Mouse (Mus musculus) gastrocnemius, postnatal 36 days (tissue): Measurements from ENCODE around the gene Vgll4. TPM values are rescaled to one million over a fixed set of nuclear protein-coding genes. Genes with fewer than 3 reads are reported as not detected.
"Not testable (repeated sequence)": the region's sequence is repeated elsewhere in the genome, so short reads cannot be mapped to it uniquely, and the experiment has no call there.

Source experiments
- DNase-seq, 2 experiments: peaks; one replicate each; pipeline ENCODE4 v3.0.0; 2022
- intact Hi-C: fragments of 180-260 bp; cut with DNase I; formaldehyde crosslinking; loops from one replicate; pipeline ENCODE4 v1.15.1; 2025
- total RNA-seq, 2 experiments: library from RNA; stranded (reverse); gene quantifications; 2 replicates each; pipeline ENCODE4 v1.2.3; 2021

The Vgll4 gene
- total RNA-seq, 2 experiments from 2014 or later: 13.4 to 14.5 TPM

DNA sequence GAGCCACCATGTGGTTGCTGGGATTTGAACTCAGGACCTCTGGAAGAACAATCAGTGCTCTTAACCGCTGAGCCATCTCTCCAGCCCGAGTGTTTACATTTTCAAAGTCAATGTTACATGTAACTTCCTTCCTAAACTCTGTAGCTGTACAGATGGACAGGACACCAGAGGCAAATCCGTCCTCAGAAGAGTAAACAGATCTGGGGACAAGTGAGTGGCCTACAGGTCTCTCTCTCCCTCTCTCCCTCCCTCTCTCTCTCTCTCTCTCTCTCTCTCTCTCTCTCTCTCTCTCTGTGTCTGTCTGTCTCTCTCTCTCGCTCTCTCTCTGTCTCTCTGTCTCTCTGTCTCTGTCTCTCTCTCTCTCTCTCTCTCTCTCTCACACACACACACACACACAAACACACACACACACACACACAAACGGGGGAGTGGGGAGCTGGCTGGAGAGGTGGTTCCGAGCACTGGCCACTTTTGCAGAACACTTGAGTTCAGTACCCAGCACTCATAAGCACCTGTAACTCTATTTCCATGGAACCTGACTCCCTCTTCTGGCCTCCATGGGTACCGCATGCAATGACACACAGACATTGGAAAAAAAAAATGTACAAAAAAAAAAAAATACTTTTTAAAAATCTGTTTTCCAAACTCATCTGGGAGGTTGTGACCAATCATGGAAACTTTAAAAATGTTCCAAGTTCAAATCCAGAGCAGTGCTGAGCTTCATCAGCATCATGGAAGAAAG, 47.3 kb downstream of the Vgll4 start:
- not testable (repeated sequence) for DNase-seq
- intact Hi-C loops: loop anchor here (5.0 kb wide), 2 partner anchors 50 to 110 kb away; no protein-coding TSS in a partner anchor

DNA sequence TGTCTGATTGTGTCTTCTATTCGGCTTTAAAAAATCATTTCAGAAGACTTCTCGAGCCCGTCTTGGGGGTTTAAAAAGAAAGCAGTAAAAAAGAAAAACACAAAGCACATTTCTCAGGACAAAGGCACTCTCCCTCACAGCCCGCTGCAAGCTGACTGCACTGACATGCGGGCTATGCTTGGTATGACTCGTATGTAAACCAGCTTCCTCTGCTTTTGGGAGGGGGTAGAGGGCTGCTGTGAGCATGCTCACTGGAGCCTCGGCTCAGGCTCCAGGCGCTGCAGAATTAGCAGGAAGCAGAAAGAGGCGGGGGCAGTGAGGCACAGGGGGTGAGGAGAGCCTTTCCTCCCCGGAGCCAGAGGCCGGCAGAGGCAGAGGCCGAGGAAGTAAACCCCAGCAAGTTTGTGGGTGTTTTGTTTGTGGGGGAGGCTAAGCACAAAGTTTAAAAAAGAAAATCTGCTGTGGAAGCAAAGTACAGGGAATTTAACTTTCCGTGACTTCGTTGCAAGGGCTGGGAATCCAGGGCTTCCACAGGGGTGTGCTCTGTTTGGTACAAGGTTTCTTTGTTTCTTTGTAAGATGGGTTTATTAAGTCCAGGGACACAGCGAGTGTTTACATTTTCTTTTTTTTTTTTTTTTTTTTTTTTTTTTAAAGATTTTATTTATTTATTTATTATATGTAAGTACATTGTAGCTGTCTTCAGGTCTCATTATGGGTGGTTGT, 48.0 kb downstream of the Vgll4 start:
- DNase-seq: peak; percentile 73 to 85
- intact Hi-C loops: loop anchor here (2.0 to 5.0 kb wide), 3 partner anchors 31 to 109 kb away; no protein-coding TSS in a partner anchor

DNA sequence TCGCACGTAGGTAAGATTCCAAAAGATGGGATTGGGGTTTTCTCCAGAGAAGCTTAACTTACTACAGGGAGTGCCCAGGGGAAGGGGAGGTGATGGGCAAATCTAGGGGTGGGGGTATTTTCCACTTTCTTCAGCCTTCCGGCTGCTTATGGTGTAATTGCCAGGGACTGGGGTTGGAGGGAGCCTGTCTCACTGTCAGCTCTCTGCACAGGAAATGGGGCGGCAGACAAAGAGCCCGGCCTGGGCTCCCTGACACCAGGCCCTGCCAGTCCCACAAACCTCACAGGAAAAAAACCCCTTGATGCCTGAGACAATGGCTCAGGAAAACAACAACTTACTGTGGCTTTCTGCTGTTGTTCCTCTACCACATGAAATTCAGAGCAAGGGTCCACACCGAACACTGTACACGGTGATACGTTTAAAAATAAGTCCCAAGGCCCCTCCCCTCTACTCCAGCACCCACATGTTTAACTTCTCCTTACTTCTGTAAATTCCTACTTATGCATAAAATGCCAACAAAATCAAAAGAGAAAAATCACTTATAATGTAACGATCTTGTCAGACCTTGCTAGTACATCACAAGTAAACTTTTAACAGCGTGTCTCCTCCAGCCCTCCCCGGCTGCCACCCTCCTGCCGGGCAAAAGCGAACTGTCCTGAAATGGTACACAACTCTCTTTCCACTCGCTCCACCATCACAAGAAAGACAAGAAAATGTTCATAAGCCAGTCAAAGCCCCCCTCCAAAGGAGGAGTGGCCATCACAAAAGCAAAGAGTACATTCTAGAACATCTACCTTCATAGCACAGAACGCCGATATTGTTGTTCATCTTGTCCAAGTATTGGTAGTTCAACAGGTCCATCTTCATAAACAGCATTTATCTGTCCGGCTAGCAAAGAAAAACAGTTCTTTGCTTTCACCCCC, 49.0 kb downstream of the Vgll4 start:
- DNase-seq: peak in 1 of 2 experiments; percentile 48
- intact Hi-C loops: loop anchor here (2.0 to 5.0 kb wide), 3 partner anchors 30 to 108 kb away; no protein-coding TSS in a partner anchor

DNA sequence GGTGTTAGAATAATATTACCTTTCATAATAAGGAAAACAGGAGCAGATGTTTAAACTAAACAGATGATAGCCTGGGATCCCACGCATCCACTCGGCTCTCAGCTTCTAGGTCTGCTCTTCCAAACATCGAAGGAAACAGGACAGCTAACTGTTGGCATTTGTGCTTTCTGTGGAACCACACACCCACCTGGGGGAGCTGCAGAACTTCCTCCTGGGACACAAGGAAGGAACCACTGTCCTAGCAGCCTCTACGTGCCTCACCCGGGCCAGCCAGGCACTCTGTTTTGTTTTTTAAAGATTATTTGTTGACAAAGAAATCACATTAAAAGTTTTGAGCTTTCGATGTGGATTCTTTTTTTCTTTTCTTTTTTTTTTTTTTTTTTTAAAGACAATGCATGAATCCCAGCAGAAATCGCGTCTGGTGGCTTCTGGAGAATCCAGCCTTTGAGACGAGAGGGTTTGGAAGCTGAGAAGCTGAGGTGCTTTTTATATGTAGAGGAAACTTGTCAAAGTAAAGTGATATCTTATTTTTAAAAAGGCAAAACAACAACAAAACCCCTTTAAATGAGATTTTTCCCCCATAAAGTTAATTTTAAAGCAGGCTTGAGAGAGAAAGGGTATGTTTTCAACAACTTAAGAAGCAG, 50.0 kb downstream of the Vgll4 start:
- no peak for DNase-seq
- intact Hi-C loops: loop anchor here (2.0 to 5.0 kb wide), 3 partner anchors 29 to 107 kb away; no protein-coding TSS in a partner anchor

DNA sequence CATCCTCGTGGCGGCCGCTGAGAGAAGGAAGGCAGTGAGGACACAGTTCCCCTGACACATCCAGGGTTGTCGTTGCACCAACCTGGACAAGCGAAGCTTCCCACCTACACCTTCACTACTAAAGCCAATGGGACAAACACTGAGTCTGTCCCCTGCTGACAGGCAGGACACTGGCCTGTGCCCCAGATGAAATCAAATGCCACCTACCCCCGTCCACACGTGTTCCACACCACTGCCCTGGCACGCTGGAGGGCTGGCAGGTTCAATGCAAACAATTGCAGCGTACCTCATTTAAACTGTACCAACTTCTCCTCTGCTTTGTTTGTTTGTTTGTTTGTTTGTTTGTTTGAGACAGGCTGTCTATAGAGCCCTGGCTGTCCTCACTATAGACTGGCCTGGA, 50.8 kb downstream of the Vgll4 start:
- intact Hi-C loops: no loop called here
- no peak for DNase-seq

DNA sequence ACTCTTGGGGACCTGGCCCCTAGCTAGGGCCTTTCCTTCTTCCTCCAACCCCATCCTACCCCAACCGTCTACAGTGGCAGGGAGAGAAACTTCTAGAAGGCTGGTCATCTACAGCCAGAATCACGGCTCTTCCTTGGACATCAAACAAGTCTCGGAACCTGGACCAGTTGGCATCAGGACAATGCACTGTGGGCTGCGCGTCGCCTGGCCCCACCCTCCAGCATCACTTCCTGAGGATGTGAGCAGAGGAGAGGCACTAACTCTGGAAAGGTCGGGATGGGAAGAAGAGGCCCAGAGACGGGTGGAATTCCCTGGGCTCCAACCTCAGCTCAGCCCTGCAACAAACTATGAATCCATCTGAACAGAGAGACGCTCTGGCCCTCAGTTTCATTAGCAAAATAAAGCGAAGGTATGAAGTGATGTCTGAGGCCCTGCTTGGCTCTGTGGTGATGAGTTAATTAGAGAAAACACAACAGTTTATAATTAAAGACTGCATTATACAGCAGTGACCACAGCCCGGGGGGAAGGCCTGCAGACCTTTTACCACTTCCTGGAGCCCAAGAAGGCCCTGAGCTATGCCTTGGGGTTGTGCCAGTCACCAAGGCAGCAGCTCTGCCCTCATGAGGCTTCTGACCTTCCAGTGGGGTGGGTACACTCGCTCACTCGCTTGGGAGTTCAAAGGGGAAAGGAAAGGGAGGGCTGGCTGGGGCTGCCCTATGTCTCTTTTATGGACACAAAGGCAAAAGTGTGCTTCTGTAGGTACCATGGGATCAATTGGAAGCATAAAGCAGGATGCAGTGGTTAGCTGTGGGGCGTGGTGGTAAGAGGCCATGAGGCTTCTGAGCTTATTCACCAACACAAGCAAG, 51.8 kb downstream of the Vgll4 start:
- intact Hi-C loops: no loop called here
- DNase-seq: peak in 1 of 2 experiments; percentile 48

DNA sequence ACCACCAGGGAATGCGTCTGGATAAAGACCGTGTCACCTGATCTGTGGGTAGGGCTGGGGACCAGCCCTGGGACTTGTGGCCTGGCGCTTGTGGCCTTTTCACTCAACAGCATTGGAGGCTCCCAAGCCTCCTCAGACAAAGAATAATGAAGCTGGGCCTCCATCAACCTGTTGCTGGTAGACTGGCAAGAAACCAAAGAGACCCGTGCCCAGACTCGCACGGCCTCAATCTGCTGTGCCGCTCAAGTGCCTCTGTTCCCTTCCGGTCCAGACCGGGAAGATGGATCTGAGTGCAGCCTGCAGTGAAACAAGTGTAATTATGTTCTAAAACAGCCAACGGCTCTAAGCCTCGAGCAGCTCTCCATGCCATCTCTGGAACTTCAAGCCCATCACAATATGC, 52.7 kb downstream of the Vgll4 start:
- DNase-seq: no peak
- intact Hi-C loops: no loop called here

DNA sequence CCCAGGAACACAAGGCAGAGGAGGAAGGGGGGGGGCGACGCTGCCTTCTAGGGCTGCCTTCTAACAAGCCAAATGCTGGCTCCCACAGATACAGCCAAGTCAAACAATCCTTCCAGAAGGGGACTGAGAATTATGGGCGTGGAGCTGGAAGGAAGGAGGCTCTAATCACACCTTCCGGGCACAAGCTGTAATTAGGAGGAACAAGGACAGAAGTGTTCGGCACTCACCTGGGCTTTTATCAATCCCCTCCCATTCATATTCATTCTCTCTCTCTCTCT, 53.1 kb downstream of the Vgll4 start:
- no peak for DNase-seq
- intact Hi-C loops: no loop called here

DNA sequence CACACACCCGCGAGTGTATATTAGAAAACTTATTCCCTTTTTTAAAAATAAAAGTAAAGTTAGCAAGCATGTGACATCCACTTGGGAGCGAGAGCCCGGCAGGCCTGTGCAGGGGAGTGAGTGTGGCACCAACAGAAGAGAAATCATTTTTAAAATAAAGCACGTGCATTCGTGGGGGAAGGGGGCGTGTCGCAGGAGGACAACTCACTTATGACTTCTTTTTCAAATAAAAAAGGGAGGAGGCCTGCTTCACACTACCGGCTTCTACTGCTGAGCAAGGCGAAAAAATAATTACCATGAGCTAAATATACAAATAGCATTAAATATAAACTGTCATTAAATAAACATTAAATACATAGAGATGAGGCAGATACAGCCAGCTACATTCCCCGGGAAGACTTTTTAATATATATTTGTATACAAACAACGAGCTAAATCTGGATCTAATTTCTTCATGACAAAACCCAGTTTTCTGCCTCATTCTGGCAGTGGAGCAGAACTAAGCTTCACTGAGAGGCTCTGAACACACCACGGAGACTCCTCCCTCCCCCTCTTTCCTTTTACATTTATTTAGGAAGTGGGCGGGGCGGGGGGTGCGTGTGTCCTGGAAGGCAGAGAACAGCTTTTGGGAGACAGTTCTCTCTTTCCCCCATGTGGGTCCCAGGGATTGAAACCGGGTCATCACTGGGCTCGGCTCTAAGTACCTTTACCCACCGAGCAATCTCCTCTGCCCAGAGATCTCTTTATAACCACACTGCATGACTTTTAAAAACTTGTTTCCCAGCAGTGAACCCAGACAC, 53.7 kb downstream of the Vgll4 start:
- intact Hi-C loops: no loop called here
- DNase-seq: no peak

DNA sequence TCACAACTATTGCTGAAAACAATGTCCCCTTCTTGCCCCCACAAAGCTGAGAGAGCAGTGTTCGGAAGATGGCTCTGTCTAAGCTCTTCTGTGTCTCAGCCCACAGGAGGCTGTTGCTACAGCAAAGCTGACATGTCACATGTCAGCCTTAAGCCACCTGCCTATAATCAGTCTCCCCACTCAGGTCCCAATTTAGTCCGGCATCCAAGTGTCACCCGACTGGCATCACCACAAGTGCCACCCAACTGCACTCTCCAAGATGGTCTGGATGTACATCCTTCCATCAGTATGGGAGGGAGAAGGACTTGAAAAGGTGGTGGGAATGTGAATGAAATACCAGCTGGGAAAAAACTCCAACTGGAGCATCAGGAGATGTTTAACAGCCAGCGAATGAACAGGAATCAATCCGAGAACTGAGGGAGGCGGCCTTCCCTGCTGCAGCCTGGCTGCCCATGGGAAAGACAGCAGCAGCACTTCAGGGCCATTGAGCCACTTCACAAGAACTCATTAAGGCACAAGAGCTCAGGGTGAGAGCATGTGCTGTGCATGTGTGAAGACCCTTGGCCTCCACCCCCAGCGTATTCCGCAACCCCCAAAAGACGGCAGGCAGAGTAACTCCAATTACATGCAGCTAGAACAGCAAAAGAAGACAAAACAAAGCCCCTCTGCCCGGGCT, 55.6 kb downstream of the Vgll4 start:
- intact Hi-C loops: no loop called here
- no peak for DNase-seq

DNA sequence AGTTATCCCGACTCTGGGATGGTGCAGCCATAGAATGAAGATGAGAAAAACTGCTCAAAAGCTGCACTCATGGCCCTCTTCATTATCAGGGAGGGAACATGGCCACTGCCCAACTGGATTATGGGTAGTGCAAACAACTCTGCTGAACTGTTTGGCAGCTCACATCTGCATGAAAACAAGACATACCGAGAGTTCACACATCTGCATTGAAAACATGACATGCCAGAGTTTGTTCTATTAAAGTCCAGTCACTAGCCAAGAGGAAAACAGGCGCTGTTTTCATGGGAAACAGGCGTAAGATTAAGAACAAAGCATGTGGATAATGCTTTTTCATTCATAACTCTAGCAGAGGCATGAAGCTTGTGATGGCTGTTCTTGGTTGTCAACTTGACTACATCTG, 56.7 kb downstream of the Vgll4 start:
- intact Hi-C loops: no loop called here
- DNase-seq: no peak

DNA sequence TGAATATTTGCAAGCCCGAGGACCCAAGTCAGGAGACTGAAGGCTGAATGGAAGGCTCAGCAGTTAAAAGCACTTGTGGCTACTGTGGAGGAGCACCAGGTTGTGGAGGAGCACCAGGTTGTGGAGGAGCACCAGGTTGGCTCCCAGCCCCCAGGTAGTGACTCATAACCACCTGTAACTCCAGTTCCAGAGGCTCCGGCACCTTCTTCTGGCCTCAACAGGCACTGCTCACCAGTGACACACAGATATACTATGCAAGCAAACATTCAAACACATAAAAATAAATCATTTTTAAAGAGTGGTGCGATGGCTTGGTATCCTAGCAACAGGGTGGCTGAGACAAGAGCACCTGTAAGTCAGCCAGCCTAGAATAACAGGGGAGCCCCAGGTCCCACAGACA, 58.3 kb downstream of the Vgll4 start:
- intact Hi-C loops: no loop called here
- DNase-seq: no peak

DNA sequence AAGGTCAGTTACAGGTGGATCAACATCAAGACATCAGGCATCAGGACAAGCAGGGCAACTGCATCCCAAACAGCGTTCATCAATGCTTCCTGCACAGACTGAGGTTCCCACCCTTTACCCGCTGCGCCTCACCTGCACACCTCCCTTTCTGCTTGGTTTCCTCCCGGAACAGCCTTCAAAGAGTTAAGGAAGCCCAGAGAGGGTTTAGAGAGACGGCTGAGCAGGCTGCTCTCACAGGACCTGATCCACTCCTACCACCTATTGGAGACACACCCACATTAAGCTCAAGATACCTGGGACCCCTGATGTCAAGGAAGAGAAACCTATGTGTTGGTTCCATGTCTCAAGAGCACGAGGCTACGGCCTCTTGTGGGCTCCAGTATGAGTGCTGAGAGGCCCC, 60.0 kb downstream of the Vgll4 start:
- intact Hi-C loops: no loop called here

DNA sequence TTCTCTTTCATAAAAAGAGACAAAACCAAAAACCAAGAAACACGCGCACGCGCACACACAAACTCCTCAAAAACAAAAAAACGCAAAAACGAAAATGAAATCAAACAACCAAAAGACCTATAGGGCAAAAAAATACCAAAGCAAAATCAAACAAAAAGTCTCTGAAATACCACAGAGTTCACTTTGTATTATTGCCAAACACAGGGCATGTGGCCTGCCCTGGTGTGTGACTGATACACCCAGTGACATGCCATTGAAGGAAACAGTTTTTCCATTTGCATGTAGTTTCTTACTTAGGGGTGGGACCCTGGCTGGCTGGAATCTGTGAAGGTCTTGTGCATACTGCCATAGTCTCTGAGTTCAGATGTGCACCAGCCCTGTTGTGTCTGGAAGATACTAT, 62.3 kb downstream of the Vgll4 start:
- intact Hi-C loops: no loop called here

More for the DNA sequence above, 60.0 kb downstream of the Vgll4 start:
- DNase-seq: no peak

DNA sequence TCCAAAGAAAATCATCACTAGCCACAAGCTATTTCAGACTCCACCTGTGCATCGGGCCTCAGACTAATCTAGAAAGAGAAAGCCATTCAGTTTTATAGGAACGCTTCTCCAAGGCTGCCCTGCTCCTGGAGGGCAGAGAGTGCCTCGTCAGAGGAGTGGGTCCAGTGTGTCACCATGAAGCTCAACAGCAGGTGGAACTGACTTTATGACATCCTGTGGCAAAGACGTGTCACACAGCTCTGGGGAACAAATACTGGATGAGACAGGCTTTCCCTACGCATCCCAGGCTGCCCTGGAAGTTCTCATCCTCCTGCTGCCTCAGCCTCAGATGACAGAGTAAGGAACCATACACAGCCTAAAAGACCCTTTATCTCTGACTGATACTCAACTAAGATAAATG, 63.6 kb downstream of the Vgll4 start:
- intact Hi-C loops: no loop called here
- no peak for DNase-seq

More for the DNA sequence above, 62.3 kb downstream of the Vgll4 start:
- no peak for DNase-seq

DNA sequence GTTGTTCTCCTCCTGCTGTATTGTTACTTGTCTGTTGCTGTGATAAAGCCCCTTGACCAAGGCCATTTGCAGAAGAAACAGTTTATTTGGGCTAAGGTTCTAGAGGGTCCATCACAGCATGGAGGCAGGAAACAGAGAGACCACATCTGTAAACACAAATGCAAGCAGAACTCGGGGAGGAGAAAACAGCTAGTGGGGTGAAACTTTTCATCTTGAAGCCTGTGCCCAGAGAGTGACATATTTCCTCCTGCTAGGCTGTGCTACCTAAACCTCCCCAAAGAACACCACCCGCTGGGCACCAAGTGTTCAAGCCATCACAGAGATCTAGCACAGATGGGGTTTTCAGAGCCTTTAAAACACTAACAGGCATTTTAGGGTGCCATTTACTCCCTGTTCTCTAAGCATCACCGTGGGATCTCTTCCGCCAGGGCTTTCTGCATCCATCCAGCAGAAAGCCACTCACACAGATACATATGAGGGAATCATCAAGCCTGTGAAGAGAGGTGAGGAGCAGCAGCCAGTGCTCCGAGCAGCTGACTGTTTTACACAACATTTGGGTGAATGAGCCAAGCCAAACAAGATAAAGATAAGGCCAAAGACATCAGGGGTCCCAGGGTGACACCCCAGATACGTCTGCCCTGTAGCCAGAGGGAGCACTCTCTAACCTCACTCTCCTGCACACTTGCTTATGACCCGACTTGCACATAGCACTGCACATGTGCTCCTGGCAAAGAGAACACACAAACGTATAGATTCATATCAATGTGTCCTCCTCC, 64.4 kb downstream of the Vgll4 start:
- DNase-seq: no peak
- intact Hi-C loops: no loop called here

DNA sequence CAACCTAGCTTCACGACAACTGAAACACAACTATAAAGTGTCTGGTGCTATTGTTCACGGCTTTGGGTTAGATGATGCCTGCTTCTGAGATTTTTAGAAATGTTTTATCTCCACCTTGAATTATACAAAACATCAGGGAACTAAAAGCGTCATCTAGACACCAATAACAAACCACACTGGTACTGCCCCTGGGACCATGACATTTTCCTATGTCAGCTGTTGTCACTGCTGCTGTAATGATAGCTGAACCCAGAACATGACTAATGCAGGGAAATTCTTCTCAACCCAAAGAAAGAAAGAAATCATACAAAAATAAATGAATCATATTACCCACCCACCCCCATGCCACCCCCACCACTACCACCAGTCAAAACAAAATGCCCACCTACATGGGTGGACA, 65.0 kb downstream of the Vgll4 start:
- intact Hi-C loops: no loop called here
- DNase-seq: no peak
